Mouse (Mus musculus) thymus, postnatal 36 days (tissue): ENCODE results near the gene Tenm4.

Source experiments
- DNase-seq, 2 experiments: peaks; one replicate each; pipeline ENCODE4 v3.0.0; 2022; ENCODE audit warnings: mixed read lengths in 2 of 2

The Tenm4 gene

GRCm38 (mm10) chr7:96170924-96171595 is at the start of gene Tenm4:
Gene Tenm4 (plus strand): TSS chr7:96171246.
- no peak for DNase-seq

- DNase-seq, result no peak
Measured at GRCm38 (mm10) chr7:96130763-96131162, 40.3 kb upstream of the Tenm4 start.

GRCm38 (mm10) chr7:96131175-96131574 is 39.9 kb upstream of the Tenm4 start:
- DNase-seq, result no peak

- no peak for DNase-seq
Measured at GRCm38 (mm10) chr7:96136497-96136961, 34.5 kb upstream of the Tenm4 start.

GRCm38 (mm10) chr7:96141876-96142275 is 29.2 kb upstream of the Tenm4 start:
- no peak for DNase-seq

- no peak for DNase-seq
Measured at GRCm38 (mm10) chr7:96142973-96143596, 28.0 kb upstream of the Tenm4 start.

GRCm38 (mm10) chr7:96147436-96147835 is 23.6 kb upstream of the Tenm4 start:
- no peak for DNase-seq

- no peak for DNase-seq
Measured at GRCm38 (mm10) chr7:96148191-96148590, 22.9 kb upstream of the Tenm4 start.

- DNase-seq, result peak; percentile 24 to 29
Measured at GRCm38 (mm10) chr7:96151277-96151676, 19.8 kb upstream of the Tenm4 start.

- no peak for DNase-seq
Measured at GRCm38 (mm10) chr7:96151961-96152360, 19.1 kb upstream of the Tenm4 start.

GRCm38 (mm10) chr7:96152431-96152830 is 18.6 kb upstream of the Tenm4 start:
- no peak for DNase-seq

GRCm38 (mm10) chr7:96152924-96153359 is 18.1 kb upstream of the Tenm4 start:
- peak; percentile 9 to 26 for DNase-seq

- DNase-seq, result no peak
Measured at GRCm38 (mm10) chr7:96154025-96154424, 17.0 kb upstream of the Tenm4 start.

- DNase-seq, result no peak
Measured at GRCm38 (mm10) chr7:96156481-96157255, 14.4 kb upstream of the Tenm4 start.

- DNase-seq, result no peak
Measured at GRCm38 (mm10) chr7:96164141-96164540, 6.9 kb upstream of the Tenm4 start.

- no peak for DNase-seq
Measured at GRCm38 (mm10) chr7:96168921-96169320, 2.1 kb upstream of the Tenm4 start.

- DNase-seq, result no peak
Measured at GRCm38 (mm10) chr7:96171596-96172563, 834 bp downstream of the Tenm4 start.

GRCm38 (mm10) chr7:96176781-96177180 is 5.7 kb downstream of the Tenm4 start:
- no peak for DNase-seq

GRCm38 (mm10) chr7:96181751-96182150 is 10.7 kb downstream of the Tenm4 start:
- no peak for DNase-seq

GRCm38 (mm10) chr7:96183195-96183594 is 12.1 kb downstream of the Tenm4 start:
- no peak for DNase-seq

- no peak for DNase-seq
Measured at GRCm38 (mm10) chr7:96185411-96185810, 14.4 kb downstream of the Tenm4 start.

GRCm38 (mm10) chr7:96203812-96204560 is 32.9 kb downstream of the Tenm4 start:
- DNase-seq, result no peak
